Mouse (Mus musculus) left cerebral cortex, adult 11 months (tissue): ENCODE data around the gene Llgl1.

Experiments
- DNase-seq: peaks from one replicate; pipeline ENCODE4 v3.0.0; 2022; ENCODE audit warnings: low spot score

Gene Llgl1

GRCm38 (mm10) chr11:60726601-60727391 is 27.3 kb downstream of the Llgl1 start, which contains the start of gene Flii:
Gene Flii (minus strand): TSS chr11:60727263.
- DNase-seq: peak; percentile 52

DNA sequence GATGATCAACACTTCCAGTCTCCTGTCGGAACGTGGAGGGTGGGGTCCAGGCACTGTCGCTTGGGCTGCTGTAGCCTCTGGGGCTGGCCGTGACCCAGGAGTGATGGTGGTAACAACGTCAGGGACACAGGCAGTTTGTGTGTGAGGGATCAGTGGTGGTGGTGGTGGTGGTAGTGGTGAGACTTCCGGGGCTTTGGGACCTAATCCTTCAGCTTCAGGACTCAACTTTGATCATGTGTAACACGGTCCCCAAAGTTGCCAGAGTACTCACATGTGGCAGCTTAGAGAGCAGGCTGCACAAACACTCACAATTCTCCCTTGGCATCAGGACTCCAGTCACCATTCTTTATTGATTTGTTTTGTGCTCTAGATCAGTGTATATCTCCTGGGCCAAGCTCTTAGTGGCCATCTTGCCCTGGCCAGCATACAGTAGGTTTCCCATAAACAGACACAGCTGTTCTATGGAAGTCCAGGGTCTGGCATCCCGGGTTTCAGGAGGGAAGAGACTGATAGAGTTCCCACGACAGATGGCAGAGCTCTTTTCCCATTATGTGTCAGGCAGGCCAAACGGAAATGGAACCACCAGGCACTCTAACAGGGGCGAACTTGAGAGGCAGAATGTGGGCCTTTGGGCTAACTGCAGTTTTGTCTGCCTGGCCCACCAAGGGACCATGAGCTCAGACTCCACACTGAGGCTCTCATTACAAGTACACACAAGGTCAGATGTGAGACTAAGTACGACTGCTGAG is 28.0 kb downstream of the Llgl1 start:
- DNase-seq: no peak

GRCm38 (mm10) chr11:60728260-60728761 is 28.8 kb downstream of the Llgl1 start, which contains the start of gene Mief2:
Gene Mief2 (plus strand): TSS chr11:60728398.
- peak; percentile 91 for DNase-seq

DNA sequence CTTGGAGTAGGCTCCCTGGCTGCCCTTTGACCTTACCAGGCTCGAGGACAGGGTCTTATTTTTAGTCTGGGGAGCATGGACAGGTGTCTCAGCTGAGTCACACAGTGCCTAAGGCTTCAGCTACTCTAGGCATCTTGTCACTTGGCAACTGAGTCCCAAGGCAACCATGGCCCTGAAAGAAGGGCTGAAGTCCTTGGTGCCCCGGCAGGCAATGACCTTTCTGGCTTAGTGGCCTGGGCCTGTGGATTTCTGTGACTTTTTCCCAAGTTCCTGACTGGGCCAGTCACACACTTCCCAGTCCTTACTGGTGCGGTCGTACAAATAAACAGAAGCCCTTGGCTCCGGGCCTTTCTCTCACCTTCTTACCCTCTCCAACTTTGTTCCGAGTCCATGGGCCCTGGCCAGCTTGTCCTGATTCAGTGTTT is 29.7 kb downstream of the Llgl1 start:
- no peak for DNase-seq

DNA sequence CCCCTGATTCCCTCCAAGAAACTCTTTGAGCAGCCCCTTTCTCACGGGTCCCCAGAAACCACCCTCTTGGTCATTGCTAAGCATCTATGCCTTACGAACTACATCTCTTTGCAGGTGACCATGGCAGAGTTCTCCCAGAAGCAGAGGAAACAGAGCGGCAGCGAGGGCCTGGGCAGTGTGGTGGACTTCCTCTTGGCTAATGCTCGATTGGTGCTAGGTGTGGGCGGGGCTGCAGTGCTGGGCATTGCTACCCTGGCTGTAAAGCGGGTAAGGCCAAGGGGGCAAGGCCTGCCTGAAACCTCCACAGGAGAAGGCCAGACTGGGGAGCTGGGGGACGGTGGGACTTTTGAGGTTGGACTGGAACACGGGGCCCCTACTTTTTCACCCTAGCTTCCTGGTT is 30.6 kb downstream of the Llgl1 start:
- no peak for DNase-seq

GRCm38 (mm10) chr11:60731251-60731650 is 31.7 kb downstream of the Llgl1 start:
- DNase-seq: no peak

DNA sequence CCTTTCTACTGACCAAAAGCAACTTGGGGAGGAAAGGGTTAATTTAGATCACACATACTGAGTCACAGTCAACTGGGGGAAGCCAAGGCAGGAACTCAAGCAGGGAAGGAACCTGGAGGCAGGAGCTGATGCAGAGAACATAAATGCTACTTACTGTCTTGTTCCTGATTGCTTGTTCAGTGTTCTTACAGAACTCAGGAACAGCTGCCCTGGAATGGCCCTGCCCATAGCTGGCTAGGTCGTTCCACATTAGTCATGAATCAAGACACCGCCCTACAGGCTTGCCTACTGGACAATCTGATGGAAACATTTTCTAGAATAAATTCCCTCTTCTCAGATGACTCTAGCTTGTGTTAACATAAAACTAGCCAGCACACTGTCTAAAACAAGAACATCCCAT is 34.7 kb downstream of the Llgl1 start:
- no peak for DNase-seq

- DNase-seq: no peak
These were observed 35.7 kb downstream of the Llgl1 start for GRCm38 (mm10) chr11:60735191-60735590.

GRCm38 (mm10) chr11:60736491-60736890 is 37.0 kb downstream of the Llgl1 start:
- DNase-seq: no peak

GRCm38 (mm10) chr11:60737450-60737849 is 37.9 kb downstream of the Llgl1 start:
- no peak for DNase-seq

- no peak for DNase-seq
These were observed 40.8 kb downstream of the Llgl1 start for GRCm38 (mm10) chr11:60740321-60740720.

GRCm38 (mm10) chr11:60755570-60755969 is 56.0 kb downstream of the Llgl1 start:
- DNase-seq: no peak

GRCm38 (mm10) chr11:60761681-60762080 is 62.2 kb downstream of the Llgl1 start:
- no peak for DNase-seq
